17 mouse cellular contexts compared by ENCODE assay signal in the genomic region with DNA sequence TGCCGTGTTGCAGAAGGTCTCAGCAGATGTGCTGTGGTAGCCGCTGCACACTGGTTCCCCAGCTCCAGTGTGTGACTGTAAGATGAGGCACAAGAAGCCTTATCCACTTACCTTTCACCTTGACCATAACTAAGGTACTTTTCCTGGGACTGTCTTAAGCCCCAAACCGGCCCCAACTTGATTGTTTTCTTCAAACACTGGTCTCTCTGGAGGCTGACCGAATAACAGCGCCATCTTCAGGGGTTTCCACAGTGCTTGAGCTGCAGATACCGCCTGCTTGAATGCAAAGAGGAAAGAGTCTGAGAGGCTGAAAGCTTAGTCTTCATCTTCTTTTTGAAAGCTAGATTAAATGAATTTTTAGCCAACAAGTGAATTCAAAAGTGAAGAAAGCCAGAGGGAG. TPM values are rescaled to one million over a fixed set of nuclear protein-coding genes. Genes with fewer than 3 reads are reported as not detected.
DNase-seq lines count a peak whose midpoint lies in the region; ATAC-seq and TF ChIP-seq lines count a peak whose summit lies in the region.
"Had no signal": no experiment of that assay in that cellular context is flagged by ENCODE, and none has a peak within 500 bp of the region (broad histone marks: within the 10 kb centered on the region; RNA-seq: fewer than 3 reads in every experiment).

No protein-coding gene starts in this region.

- H3K27ac ChIP-seq in kidney, adult 2 months (ENCODE audit: insufficient read depth, low read depth, low read length): no peak overlapping the region
- no peak overlapping the region for H3K27ac ChIP-seq in MEL (ENCODE audit: control insufficient read depth, low read depth, low read length)
- no peak overlapping the region for H3K27ac ChIP-seq in stomach, postnatal 0 days (replicated peaks)
- H3K27ac ChIP-seq: forebrain, embryonic 15.5 days; liver, embryonic 15.5 days; macrophage; midbrain, embryonic 13.5 days; neural tube, embryonic 13.5 days had no signal

- H3K27me3 ChIP-seq in kidney, adult 2 months (replicated peaks; ENCODE audit: control insufficient read depth, insufficient read depth, low read length): no peaks in the 10 kb centered on the region
- H3K27me3 ChIP-seq in MEL (ENCODE audit: control insufficient read depth in 1 of 2, insufficient read depth in 2 of 2, low read length in 2 of 2): no peaks in the 10 kb centered on the region
- no peaks in the 10 kb centered on the region for H3K27me3 ChIP-seq in stomach, postnatal 0 days (ENCODE audit: control insufficient read depth, insufficient read depth, low read length)
- H3K27me3 ChIP-seq: forebrain, embryonic 15.5 days; liver, embryonic 15.5 days; midbrain, embryonic 13.5 days; neural tube, embryonic 13.5 days had no signal

- no peak for TF ChIP-seq EP300 in MEL (IDR thresholded peaks at IDR 0.05; ENCODE audit: low read depth in 1 of 2, low read length in 2 of 2)
- no peak for TF ChIP-seq EP300 in stomach, postnatal 0 days (optimal IDR thresholded peaks at IDR 0.05)

- H3K79me2 ChIP-seq in MEL (ENCODE audit: control insufficient read depth, insufficient read depth, low read length, poor library complexity): peaks cover 27% of the 10 kb centered on the region; the same call in 1 of the 2 replicates

- 87% methylated on average over 6 of the region's 6 CpGs for WGBS in kidney, adult 2 months
- 72% methylated on average over 6 of the region's 6 CpGs for WGBS in stomach, postnatal 0 days

- no peak for TF ChIP-seq POLR2A in kidney, adult 2 months (IDR thresholded peaks at IDR 0.05; ENCODE audit: low read depth, low read length)
- TF ChIP-seq POLR2A in MEL (IDR thresholded peaks at IDR 0.05; ENCODE audit: control insufficient read depth in 1 of 2, insufficient read depth in 1 of 2, low read depth in 1 of 2, low read length in 2 of 2, poor library complexity in 1 of 2): no peak

- no peak overlapping the region for H3K4me3 ChIP-seq in kidney, adult 2 months (ENCODE audit: insufficient read depth, low read depth, low read length)
- H3K4me3 ChIP-seq in MEL (ENCODE audit: control insufficient read depth in 1 of 2, insufficient read depth in 1 of 2, low read depth in 2 of 2, low read length in 2 of 2): no peak overlapping the region
- no peak overlapping the region for H3K4me3 ChIP-seq in stomach, postnatal 0 days (ENCODE audit: low read depth, low read length)
- H3K4me3 ChIP-seq: forebrain, embryonic 15.5 days; liver, embryonic 15.5 days; midbrain, embryonic 13.5 days; neural tube, embryonic 13.5 days had no signal

- TF ChIP-seq CTCF in kidney, adult 2 months (conservative IDR thresholded peaks at IDR 0.05; ENCODE audit: insufficient read depth, insufficient read length, low read depth, low read length): 0 out of 2 replicates have a peak, but pooled peaks have one; percentile 22
- peak in 2 of 3 experiments; percentile 19 to 29; a peak in 2 of 6 replicates for TF ChIP-seq CTCF in MEL (IDR thresholded peaks at IDR 0.05 in 2 of 3, conservative IDR thresholded peaks at IDR 0.05 in 1 of 3; ENCODE audit: control insufficient read depth in 1 of 3, insufficient read depth in 1 of 3, low read depth in 2 of 3, low read length in 3 of 3, poor library complexity in 1 of 3, severe bottlenecking in 1 of 3)
- peak; percentile 42 for TF ChIP-seq CTCF in stomach, postnatal 0 days (IDR thresholded peaks at IDR 0.05; ENCODE audit: low read depth)

- H3K9ac ChIP-seq in MEL (ENCODE audit: control insufficient read depth, low read depth, low read length, poor library complexity, severe bottlenecking): no peak overlapping the region
- H3K9ac ChIP-seq in stomach, postnatal 0 days (ENCODE audit: low read length): no peak overlapping the region
- H3K9ac ChIP-seq: forebrain, embryonic 15.5 days; liver, embryonic 15.5 days; midbrain, embryonic 13.5 days; neural tube, embryonic 13.5 days had no signal

- DNase-seq in kidney, adult 2 months: no peak
- no peak for DNase-seq in kidney, adult 8-10 months
- peak; percentile 23 for DNase-seq in lung, postnatal 36 days
- DNase-seq in lung, postnatal 4 days: no peak
- DNase-seq in MEL (ENCODE audit: low read depth, low spot score): no peak
- peak; percentile 28 for DNase-seq in stomach, postnatal 0 days (ENCODE audit: low spot score)
- no peak for DNase-seq in urinary bladder, postnatal 4 days (ENCODE audit: low spot score in 2 of 2)
- DNase-seq: cerebellum, postnatal 25 days; embryo, embryonic 11 days; heart, postnatal 4 days; right cerebral cortex, adult 18-20 months had no signal

- TF ChIP-seq RAD21 in MEL (IDR thresholded peaks at IDR 0.05; ENCODE audit: low read depth, low read length): no peak

- peaks cover 3% of the 10 kb centered on the region; the same call in 1 of the 2 replicates for H3K36me3 ChIP-seq in kidney, adult 2 months (ENCODE audit: control insufficient read depth, insufficient read depth, low read length)
- peaks cover 6 to 38% of the 10 kb centered on the region in 2 experiments for H3K36me3 ChIP-seq in MEL (ENCODE audit: control insufficient read depth in 1 of 2, insufficient read depth in 2 of 2, low read length in 2 of 2)
- peaks cover 9% of the 10 kb centered on the region for H3K36me3 ChIP-seq in stomach, postnatal 0 days (ENCODE audit: control insufficient read depth, insufficient read depth, low read length)

- no peak overlapping the region for H3K4me2 ChIP-seq in stomach, postnatal 0 days (replicated peaks; ENCODE audit: low read depth)
- H3K4me2 ChIP-seq: forebrain, embryonic 15.5 days; liver, embryonic 15.5 days; midbrain, embryonic 13.5 days; neural tube, embryonic 13.5 days had no signal

- ATAC-seq in stomach, postnatal 0 days (ENCODE audit: low FRiP score, low TSS enrichment): no peak
- ATAC-seq: forebrain, embryonic 15.5 days; hindbrain, embryonic 16.5 days; midbrain, embryonic 13.5 days had no signal

- H3K9me3 ChIP-seq in MEL (replicated peaks; ENCODE audit: insufficient read depth, low read length): no peaks in the 10 kb centered on the region
- H3K9me3 ChIP-seq in stomach, postnatal 0 days (ENCODE audit: control insufficient read depth, low read length): no peaks in the 10 kb centered on the region
- H3K9me3 ChIP-seq: forebrain, embryonic 15.5 days; liver, embryonic 15.5 days; midbrain, embryonic 13.5 days; neural tube, embryonic 13.5 days had no signal

- H3K4me1 ChIP-seq in kidney, adult 2 months (ENCODE audit: control insufficient read depth, insufficient read depth, low read length): peaks cover 13% of the 10 kb centered on the region
- H3K4me1 ChIP-seq in MEL (ENCODE audit: control insufficient read depth in 1 of 2, insufficient read depth in 2 of 2, low read length in 2 of 2): peaks cover 17 to 30% of the 10 kb centered on the region in 2 experiments
- 0 out of 2 replicates have a peak, but pooled peaks cover 4% of the 10 kb centered on the region for H3K4me1 ChIP-seq in stomach, postnatal 0 days (replicated peaks; ENCODE audit: control insufficient read depth, insufficient read depth)
- H3K4me1 ChIP-seq: forebrain, embryonic 15.5 days had no signal

TF ChIP-seq in MEL, 35 proteins besides CTCF, POLR2A, EP300 and RAD21:
- TF ChIP-seq ETS1 (IDR thresholded peaks at IDR 0.05; ENCODE audit: low read depth, low read length) (no peak), MYC (IDR thresholded peaks at IDR 0.05; ENCODE audit: low read depth, low read length) (no peak), NRF1 (IDR thresholded peaks at IDR 0.05; ENCODE audit: insufficient read depth, low read depth, low read length, poor library complexity, severe bottlenecking) (no peak)

RNA-seq across cellular contexts. Expression of a gene that starts 26.6 kb away (rescaled TPM):
- polyA plus RNA-seq in kidney, adult 2 months (2012; rRNA removed): 27.3 and 28.1 TPM in 2 replicates
- 14.3 and 18.0 TPM in 2 replicates for total RNA-seq in MEL (2012; rRNA removed)
- polyA plus RNA-seq in MEL (2012; ENCODE audit: insufficient read depth in 1 of 2, insufficient read length in 2 of 2, low read depth in 1 of 2, low replicate concordance in 2 of 2, missing spikeins in 1 of 2): 10 to 100 TPM in 1 of 2 experiments, not detected in 1; 38.2 TPM
- 6.8 and 7.3 TPM in 2 replicates for polyA plus RNA-seq in stomach, postnatal 0 days (2015; fragmentation: Nextera tagmentation; extraction: Ambion mirVana)

Comparison
In these comparisons a context has a peak if more than half of its experiments do, and no peak if none do; other contexts are left out.
1. DNase-seq: peak in lung, postnatal 36 days (single experiment) and stomach, postnatal 0 days (single experiment); none in kidney, adult 2 months (single experiment), kidney, adult 8-10 months (0 of 2), lung, postnatal 4 days (0 of 2), MEL (single experiment) and urinary bladder, postnatal 4 days (0 of 2).
2. Peak in every context shown above with its lines, with median percentiles within 50 percentile points of each other: CTCF ChIP-seq.